Mouse (Mus musculus) lung, embryonic 16.5 days (tissue): ENCODE measurements around the gene Arhgap24. TPM values are rescaled to one million over a fixed set of nuclear protein-coding genes. Genes with fewer than 3 reads are reported as not detected.
"Not testable (repeated sequence)": the region's sequence is repeated elsewhere in the genome, so short reads cannot be mapped to it uniquely, and the experiment has no call there.

Source experiments
- ATAC-seq: fragments of 200-750 bp; cut with Nextera tagmentation; 2 replicates; pipeline ENCODE4 v1.8.0; 2017; ENCODE audit warnings: low read depth, mild to moderate bottlenecking, moderate library complexity
- H3K27ac ChIP-seq: fragments of 300-500 bp; sonication (generic); 2 replicates; pipeline ENCODE4 v1.5.1; 2014; ENCODE audit warnings: mild to moderate bottlenecking, control low read depth, low read length
- H3K27me3 ChIP-seq: fragments of 300-500 bp; sonication (generic); 2 replicates; pipeline ENCODE4 v1.6.1; 2014; ENCODE audit warnings: low read depth, low read length, mixed read lengths; ENCODE audit not compliant: control insufficient read depth, insufficient read depth
- H3K36me3 ChIP-seq: fragments of 300-500 bp; sonication (generic); 2 replicates; pipeline ENCODE4 v1.6.1; 2014; ENCODE audit warnings: low read length; ENCODE audit not compliant: control insufficient read depth, insufficient read depth
- H3K4me1 ChIP-seq: fragments of 300-500 bp; sonication (generic); replicated peaks from 2 replicates; pipeline ENCODE4 v1.6.1; 2014; ENCODE audit warnings: low read length, mixed read lengths; ENCODE audit not compliant: control insufficient read depth, insufficient read depth
- H3K4me2 ChIP-seq: fragments of 300-500 bp; sonication (generic); 2 replicates; pipeline ENCODE4 v1.6.1; 2014; ENCODE audit warnings: low read depth, low read length, control low read depth
- H3K4me3 ChIP-seq: fragments of 300-500 bp; sonication (generic); 2 replicates; pipeline ENCODE4 v1.5.1; 2014; ENCODE audit warnings: mild to moderate bottlenecking, low read length, control low read depth
- H3K9ac ChIP-seq: fragments of 300-500 bp; sonication (generic); 2 replicates; pipeline ENCODE4 v1.6.1; 2014; ENCODE audit warnings: low read length, control low read depth
- H3K9me3 ChIP-seq: fragments of 300-500 bp; sonication (generic); 2 replicates; pipeline ENCODE4 v1.6.1; 2016; ENCODE audit warnings: low read length; ENCODE audit not compliant: control insufficient read depth
- WGBS: fragments of 180-500 bp; shearing (Covaris S2); extraction: QIAGEN DNeasy Blood & Tissue Kit; methylation state at CpG from one replicate; pipeline ENCODE4 v1.1.7; 2014; 5-methylcytosine and 5-hydroxymethylcytosine counted together
- polyA plus RNA-seq: library from polyadenylated mRNA; unstranded; fragments of >200 nt; fragmentation: Nextera tagmentation; extraction: Ambion mirVana; gene quantifications from 2 replicates; pipeline ENCODE4 v1.2.1, GENCODE M21; 2015

Gene Arhgap24
- polyA plus RNA-seq, 1 experiment from 2014 or later = 40.1 TPM

DNA sequence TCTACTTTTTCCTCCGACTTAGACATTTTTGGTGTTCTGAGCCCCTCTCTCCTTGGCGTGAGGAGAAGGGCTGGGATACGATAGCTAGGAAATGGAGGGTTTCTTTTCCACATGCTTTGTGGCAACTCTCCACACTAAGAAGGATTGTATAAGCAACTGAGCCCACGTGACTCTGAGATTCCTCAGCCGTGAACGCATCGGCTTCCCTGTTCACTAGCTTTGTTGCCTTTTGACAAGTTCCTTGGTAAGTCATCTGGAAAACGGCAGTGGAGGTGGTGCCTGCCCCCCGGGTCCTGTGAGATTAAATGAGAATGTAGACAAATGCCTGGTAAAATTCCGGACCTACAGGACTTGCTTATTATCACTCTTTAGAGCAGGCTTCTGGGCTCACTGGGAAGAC is 374.6 kb downstream of the Arhgap24 start:
- no peak overlapping the region for H3K4me3 ChIP-seq
- no peak for ATAC-seq
- H3K27ac ChIP-seq = no peak overlapping the region
- 0 out of 2 replicates have a peak, but pooled peaks cover 2% of the 10 kb centered on the region for H3K4me1 ChIP-seq
- no peaks in the 10 kb centered on the region for H3K9me3 ChIP-seq
- no peaks in the 10 kb centered on the region for H3K27me3 ChIP-seq
- H3K9ac ChIP-seq = no peak overlapping the region
- WGBS = 35% methylated on average over 10 of the region's 10 CpGs
- H3K4me2 ChIP-seq = no peak overlapping the region
- no peaks in the 10 kb centered on the region for H3K36me3 ChIP-seq

DNA sequence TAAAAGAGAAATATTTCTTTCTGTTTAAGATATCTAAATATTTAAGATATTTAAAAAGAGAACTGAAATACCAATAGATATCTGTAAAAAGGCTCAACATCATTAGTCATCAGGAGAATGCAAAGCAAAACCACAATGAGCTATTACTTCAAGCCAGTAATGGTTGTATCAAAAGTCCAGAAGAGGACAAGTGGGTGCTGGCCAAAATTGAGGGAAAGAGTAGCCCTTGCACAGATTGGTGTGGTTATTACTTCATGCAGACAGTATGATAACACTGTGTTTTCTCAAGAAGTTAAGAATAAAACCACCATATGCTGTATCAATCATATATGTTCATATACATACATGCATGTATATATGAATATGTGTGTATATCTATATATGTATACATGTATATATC is 376.9 kb downstream of the Arhgap24 start:
- H3K36me3 ChIP-seq = no peaks in the 10 kb centered on the region
- ATAC-seq = no peak
- no peak overlapping the region for H3K27ac ChIP-seq

DNA sequence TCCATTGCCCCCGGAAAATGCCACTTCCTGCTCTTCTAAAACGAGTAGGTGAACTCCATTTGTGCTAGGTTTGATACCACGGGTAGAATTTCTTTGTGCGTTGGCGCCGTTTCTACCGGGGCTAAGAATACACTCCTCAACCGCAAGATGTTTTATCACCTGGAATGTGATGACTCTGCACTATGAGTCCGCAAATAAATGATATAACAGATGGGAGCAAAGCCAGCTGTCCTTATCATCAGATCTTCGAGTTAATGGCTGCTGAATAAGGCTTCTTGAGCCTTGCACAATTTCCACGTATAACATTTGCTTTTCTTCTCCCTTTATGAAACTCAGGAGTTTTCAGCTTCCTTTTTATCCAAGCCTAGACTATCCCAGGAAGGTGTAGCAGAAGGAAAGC is 378.6 kb downstream of the Arhgap24 start:
- ATAC-seq = no peak
- Histone ChIP-seq H3K27me3 (no peaks in the 10 kb centered on the region), H3K4me2 (no peak overlapping the region), H3K27ac (no peak overlapping the region), H3K4me1 (0 out of 2 replicates have a peak, but pooled peaks cover 2% of the 10 kb centered on the region), H3K9me3 (no peaks in the 10 kb centered on the region), H3K36me3 (no peaks in the 10 kb centered on the region), H3K9ac (no peak overlapping the region), H3K4me3 (no peak overlapping the region)
- 56% methylated on average over 11 of the region's 11 CpGs for WGBS

More for the DNA sequence above, 376.9 kb downstream of the Arhgap24 start:
- Histone ChIP-seq H3K4me2 (no peak overlapping the region), H3K4me3 (no peak overlapping the region), H3K4me1 (0 out of 2 replicates have a peak, but pooled peaks cover 2% of the 10 kb centered on the region), H3K9me3 (no peaks in the 10 kb centered on the region), H3K9ac (no peak overlapping the region), H3K27me3 (no peaks in the 10 kb centered on the region)

DNA sequence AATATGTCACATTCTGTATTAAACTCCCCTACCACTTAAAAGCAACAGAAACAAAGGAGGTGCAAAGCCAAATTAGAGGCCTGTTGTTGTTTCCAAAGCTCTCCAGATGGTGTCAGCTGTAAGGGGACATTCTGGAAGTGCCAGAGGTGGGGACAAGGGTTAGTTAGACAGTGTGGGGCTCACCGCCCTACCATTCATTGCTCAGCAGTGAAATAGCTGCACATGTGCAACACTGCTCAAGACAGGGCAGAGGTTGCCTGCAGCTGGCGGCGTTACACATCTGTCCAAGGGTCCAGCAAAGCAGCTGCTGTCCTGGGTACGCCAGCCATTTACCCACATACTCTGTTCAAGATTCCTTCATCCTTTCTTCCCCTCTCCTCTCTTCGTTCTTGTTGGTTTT is 387.0 kb downstream of the Arhgap24 start:
- Histone ChIP-seq H3K4me2 (no peak overlapping the region), H3K27ac (no peak overlapping the region), H3K9ac (no peak overlapping the region), H3K27me3 (no peaks in the 10 kb centered on the region), H3K4me1 (peaks cover 3% of the 10 kb centered on the region; the same call in 1 of the 2 replicates), H3K9me3 (no peaks in the 10 kb centered on the region), H3K4me3 (no peak overlapping the region), H3K36me3 (no peaks in the 10 kb centered on the region; the same call in 1 of the 2 replicates)
- ATAC-seq = peak; percentile 68
- 42% methylated on average over 5 of the region's 5 CpGs for WGBS

DNA sequence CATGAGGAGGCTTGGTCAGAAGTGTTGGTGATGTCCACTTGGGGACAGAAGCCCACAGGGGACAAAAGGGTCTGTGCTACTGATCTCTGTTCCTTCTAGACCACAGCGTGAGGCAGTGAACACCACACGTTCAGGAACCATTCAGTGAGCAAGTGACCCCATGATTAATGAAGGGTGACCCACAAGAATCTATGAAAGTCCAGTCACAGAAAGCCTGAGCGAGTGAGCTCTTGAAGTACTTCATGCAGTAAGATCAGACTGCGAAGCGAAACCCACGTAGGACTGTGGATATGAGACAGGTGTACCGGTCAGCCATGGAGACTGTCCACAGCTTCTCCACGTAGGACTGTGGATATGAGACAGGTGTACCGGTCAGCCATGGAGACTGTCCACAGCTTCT is 391.8 kb downstream of the Arhgap24 start:
- WGBS = 86% methylated on average over 8 of the region's 9 CpGs
- ATAC-seq, H3K4me1 ChIP-seq, H3K9me3 ChIP-seq, H3K4me3 ChIP-seq, H3K9ac ChIP-seq, H3K4me2 ChIP-seq, H3K27me3 ChIP-seq, H3K27ac ChIP-seq, H3K36me3 ChIP-seq: not testable (repeated sequence)

DNA sequence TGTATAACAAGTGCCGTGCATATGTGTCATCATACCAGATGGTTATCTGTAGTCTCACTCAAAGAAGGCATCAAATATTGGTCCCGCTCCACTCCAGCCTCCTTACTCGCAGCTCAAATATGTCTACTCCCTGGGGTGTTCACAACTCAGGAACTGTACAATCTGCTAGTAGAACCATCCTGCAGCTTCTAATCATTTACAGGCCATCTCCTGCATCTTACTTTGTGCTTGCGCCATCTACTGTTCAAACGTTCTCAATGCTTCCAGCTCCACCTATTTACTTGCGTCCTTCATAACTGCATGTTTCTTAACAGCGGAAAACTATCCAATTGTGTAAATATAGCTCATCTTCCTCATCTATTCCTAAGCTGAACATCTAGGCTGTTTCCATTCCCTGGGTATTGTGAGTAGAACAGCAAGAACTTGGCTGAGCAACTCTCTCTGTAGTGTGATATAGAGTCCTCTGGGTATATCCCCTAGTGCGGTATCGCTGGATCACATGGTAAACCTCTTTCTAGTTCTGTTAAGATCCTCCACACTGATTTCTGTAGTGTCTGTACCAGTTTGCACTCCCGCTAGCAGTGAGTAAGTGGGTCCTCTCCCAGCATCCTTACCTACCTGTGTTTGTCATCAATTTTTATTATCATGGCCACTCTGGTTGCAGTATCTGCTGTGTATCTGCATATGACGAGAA is 393.6 kb downstream of the Arhgap24 start:
- 37% methylated on average over 11 of the region's 11 CpGs for WGBS
- Histone ChIP-seq H3K36me3 (peaks cover 2% of the 10 kb centered on the region; the same call in 1 of the 2 replicates), H3K4me2 (no peak overlapping the region)

DNA sequence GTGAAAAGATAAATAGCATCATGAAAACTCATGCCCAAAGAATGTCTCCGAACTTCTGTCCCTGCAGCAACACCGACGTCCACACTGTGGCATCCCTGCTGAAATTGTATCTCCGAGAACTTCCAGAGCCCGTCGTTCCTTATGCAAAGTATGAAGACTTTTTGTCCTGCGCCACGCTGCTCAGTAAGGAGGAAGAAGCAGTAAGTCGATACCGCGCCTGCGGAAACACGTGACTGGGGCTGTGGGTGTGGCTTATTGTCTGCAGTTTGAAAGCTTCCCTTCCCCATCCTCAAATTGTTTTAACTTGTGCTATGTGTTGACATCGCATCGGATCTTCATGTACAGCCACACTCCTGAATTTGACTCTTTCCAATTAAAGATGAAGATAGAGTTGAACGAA is 394.4 kb downstream of the Arhgap24 start:
- no peak overlapping the region for H3K4me3 ChIP-seq
- ATAC-seq = no peak
- no peaks in the 10 kb centered on the region for H3K4me1 ChIP-seq
- no peak overlapping the region for H3K4me2 ChIP-seq
- no peaks in the 10 kb centered on the region for H3K9me3 ChIP-seq
- H3K9ac ChIP-seq = no peak overlapping the region
- H3K27ac ChIP-seq = no peak overlapping the region
- peaks cover 2% of the 10 kb centered on the region; the same call in 1 of the 2 replicates for H3K36me3 ChIP-seq
- H3K27me3 ChIP-seq = no peaks in the 10 kb centered on the region
- WGBS = 68% methylated on average over 16 of the region's 16 CpGs

More for the DNA sequence above, 393.6 kb downstream of the Arhgap24 start:
- Histone ChIP-seq H3K27ac (no peak overlapping the region), H3K4me3 (no peak overlapping the region), H3K9me3 (no peaks in the 10 kb centered on the region), H3K27me3 (no peaks in the 10 kb centered on the region), H3K4me1 (no peaks in the 10 kb centered on the region), H3K9ac (no peak overlapping the region)
- ATAC-seq = peak; percentile 74

DNA sequence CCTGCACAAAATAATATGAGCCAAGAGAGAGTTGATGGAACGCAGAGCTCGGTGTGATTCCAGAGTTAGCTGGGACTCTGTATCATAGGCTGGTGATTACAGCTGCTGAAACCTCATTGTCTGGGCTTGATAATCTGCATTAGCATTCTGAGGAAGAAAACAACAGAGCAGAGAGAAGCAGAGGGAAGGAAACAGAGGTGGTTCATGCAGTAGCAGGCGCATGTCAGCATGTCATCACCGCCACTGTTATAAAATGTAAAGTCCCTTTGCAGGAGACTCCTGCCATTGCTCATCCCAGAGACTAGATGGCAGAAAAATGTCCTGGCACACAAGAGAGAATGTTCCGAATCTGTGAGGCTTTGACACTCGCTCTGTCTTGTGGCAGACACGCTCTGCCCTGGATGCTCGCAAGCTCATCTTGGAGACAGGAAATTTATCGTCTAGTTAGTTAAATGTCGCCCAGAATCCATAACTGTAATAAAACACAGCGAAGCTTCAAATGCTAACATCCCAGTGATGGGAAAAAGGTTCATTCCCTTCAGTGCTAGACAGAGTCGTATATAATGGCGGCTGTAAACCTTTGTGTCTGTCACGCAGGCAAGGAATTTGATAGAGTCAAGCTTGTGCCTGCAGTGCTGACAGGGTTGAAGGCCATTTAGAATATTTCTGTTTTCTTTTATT is 407.4 kb downstream of the Arhgap24 start:
- Histone ChIP-seq H3K27me3 (no peaks in the 10 kb centered on the region), H3K4me1 (no peaks in the 10 kb centered on the region), H3K36me3 (peaks cover 9% of the 10 kb centered on the region), H3K4me2 (no peak overlapping the region), H3K4me3 (no peak overlapping the region), H3K9ac (no peak overlapping the region), H3K9me3 (no peaks in the 10 kb centered on the region), H3K27ac (no peak overlapping the region)
- WGBS = 84% methylated on average over 14 of the region's 14 CpGs
- ATAC-seq = no peak

DNA sequence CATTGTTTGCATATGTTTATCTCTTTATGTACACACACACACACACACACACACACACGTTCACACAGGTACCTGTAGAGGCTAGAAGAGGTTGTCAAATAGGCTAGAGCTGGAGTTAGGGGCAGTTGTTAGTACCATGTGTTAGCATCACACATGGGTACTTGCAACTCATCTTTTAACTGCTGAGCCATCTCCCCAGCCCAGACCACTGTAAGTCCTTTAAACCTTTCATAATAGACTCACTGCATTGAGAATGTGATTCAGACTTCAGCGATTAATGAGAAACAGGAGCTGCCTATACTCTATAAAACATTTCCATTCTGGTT is 407.9 kb downstream of the Arhgap24 start:
- no peak overlapping the region for H3K4me3 ChIP-seq
- ATAC-seq = no peak
- no peaks in the 10 kb centered on the region for H3K4me1 ChIP-seq
- no peaks in the 10 kb centered on the region for H3K27me3 ChIP-seq
- H3K4me2 ChIP-seq = no peak overlapping the region
- no peak overlapping the region for H3K27ac ChIP-seq
- peaks cover 9% of the 10 kb centered on the region for H3K36me3 ChIP-seq
- no peak overlapping the region for H3K9ac ChIP-seq
- 82% methylated on average over 2 of the region's 2 CpGs for WGBS
- no peaks in the 10 kb centered on the region for H3K9me3 ChIP-seq
